Mouse (Mus musculus): ENCODE data around the gene Myod1.
A peak's percentile ranks its signal among the peaks of the same experiment; 100 is the strongest.

Gene Myod1

GRCm38 (mm10) chr7:46391701-46392100 is 15.4 kb downstream of the Myod1 start:
- DNase-seq (ENCODE audit: low read depth, low spot score), result no peak

- peak; percentile 86 for DNase-seq (ENCODE audit: low read depth, low spot score)
Measured at GRCm38 (mm10) chr7:46393116-46393515, 16.8 kb downstream of the Myod1 start.

DNA sequence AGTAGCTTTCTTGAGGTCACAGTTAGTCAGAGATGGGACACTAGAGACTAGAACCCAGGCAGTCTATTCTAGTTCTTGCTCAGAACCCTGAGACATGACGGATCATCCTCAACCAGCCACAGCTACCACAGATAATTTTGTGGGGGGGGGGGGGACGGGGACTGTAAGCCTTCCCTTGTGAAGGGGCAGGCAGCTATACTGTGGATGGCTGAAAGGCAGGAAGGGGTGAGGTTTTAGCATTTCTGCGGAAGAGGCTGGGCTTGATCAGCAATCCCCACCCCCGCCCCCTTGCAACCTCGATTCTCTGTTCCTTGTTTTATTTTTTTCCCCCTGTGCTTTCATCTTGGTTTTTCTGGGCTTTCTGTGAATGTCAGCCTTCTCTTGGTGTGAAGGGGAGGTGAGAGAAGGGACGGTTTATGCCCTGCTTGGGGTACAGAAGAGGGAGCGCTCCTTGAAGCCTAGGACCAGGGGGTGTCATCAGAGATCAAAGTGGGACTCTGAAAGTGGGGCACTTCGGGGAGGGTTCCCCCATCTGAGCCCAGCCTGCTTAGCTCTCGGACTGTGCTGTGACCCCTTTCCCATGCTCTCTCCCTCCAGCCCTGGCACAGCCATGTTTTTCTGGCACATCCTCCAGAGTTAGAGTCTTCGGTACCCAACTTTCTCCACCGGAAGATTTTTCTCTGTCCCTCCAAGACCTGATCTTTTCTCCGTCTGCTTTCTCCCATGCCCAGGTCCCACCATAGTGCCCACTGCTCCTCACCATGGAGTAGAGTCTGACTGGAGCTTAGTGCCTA is 17.6 kb downstream of the Myod1 start:
- DNase-seq (ENCODE audit: low read depth, low spot score), result no peak

- no peak for DNase-seq (ENCODE audit: low read depth, low spot score)
Measured at GRCm38 (mm10) chr7:46394933-46395332, 18.7 kb downstream of the Myod1 start.

GRCm38 (mm10) chr7:46395571-46395970 is 19.3 kb downstream of the Myod1 start:
- no peak for DNase-seq (ENCODE audit: low read depth, low spot score)

- peak; percentile 78 for DNase-seq (ENCODE audit: low read depth, low spot score)
Measured at GRCm38 (mm10) chr7:46396231-46396927, 20.1 kb downstream of the Myod1 start, which contains the start of gene Kcnc1. Gene Kcnc1 (plus strand): TSS chr7:46396497.

- DNase-seq (ENCODE audit: low read depth, low spot score), result peak; percentile 51
Measured at GRCm38 (mm10) chr7:46396928-46397731, 20.9 kb downstream of the Myod1 start.

GRCm38 (mm10) chr7:46397732-46398333 is 21.6 kb downstream of the Myod1 start:
- no peak for DNase-seq (ENCODE audit: low read depth, low spot score)

DNA sequence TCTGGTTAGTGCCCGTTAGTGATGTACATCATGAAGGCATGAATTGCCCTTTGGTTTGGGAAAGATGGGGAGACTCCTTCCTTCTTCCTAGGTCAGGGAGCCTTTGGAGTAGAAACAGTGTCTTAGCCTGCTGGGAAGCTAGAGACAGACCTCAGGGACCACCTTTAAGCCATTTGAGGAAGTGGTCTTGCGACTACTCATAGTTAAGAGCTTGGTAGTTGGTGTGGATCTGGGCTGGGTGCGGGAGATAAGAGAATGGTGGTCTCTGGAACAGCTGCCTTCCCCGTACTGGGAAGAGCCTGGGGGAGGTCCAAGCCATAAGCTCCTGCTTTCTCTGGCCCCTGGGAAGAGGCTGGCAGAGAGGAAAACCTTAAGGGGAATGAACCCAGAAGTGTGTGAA is 22.3 kb downstream of the Myod1 start:
- DNase-seq (ENCODE audit: low read depth, low spot score), result no peak

DNA sequence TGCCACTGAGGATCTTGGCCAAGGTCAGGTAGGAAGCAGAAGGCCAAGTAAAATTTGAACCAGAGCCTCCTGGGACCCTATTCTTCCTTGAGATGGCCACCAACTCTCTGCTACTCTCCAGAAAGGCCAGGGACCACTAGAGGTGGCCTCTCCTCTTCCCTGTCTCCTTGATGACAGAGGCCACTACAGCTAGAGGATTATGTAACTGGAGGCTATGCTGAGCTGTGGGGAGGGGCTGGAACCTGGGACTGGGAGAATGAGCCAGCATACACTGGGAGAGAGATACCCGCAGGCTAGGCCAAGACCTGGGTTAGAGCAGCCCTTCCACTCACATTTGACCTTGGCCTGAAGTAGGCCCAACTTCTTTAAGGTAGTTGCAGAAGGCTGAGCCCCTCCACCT is 23.4 kb downstream of the Myod1 start:
- no peak for DNase-seq (ENCODE audit: low read depth, low spot score)

DNA sequence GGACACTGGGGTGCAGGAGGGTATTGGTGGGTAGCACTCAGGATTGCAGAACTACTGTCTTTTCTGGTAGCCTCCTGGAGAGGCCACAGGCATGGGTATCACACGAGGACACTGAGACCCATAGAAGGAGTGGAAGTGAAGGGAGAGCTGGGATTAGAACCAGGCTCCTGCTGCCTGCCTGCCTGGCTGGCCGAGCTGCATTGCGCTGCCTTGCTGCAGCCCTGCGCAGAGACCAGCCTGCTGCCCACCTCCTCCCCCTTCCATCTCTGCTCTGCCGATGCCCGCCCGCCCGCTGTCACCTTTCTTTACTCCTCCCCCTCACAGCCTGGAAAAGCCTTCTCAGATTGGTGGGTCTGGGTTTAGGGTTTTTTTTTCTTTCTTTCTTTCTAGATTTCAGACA is 24.1 kb downstream of the Myod1 start:
- no peak for DNase-seq (ENCODE audit: low read depth, low spot score)

- no peak for DNase-seq (ENCODE audit: low read depth, low spot score)
Measured at GRCm38 (mm10) chr7:46401371-46402180, 25.3 kb downstream of the Myod1 start.

DNA sequence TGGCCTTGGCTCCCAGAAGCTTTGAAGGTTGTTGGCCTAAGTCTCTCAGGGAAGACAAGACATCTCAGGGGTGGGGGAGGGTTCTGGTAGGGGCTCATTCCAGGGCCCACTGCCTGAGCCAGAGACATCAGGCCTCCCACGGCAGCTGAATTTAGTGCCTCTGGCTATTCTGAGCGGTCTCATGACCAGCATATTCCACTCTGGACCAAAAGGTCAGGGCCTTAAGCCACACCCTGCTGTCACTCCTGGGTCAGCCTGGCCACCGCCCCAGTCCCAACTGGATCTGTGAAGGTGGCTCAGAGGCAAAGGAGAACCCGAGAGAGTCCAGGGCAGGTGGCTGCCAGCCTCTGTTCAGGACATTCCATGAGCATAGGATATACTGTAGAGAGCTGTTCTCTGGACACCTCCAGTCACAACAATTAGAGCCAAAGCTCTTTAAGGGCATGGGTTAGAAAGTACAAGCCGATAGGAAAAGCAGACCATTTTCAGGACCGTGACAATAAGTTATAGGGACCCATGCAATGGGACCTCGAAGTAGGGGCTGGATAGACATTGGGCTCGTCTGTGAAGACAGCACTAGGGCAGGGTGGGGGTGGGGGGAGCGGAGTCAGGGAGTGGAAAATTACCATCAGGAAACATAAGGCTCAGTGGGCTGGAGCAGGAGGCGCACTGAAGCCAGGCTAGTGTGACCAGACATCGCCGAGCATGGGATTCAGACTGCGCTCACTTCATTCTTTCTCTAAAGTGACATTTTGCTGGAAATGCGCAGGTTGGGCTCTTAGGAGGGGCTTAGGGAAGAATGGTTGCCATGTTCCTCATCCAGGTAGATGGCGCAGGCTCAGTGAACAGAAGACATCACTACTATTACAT is 27.6 kb downstream of the Myod1 start:
- DNase-seq (ENCODE audit: low read depth, low spot score), result no peak

- DNase-seq (ENCODE audit: low read depth, low spot score), result no peak
Measured at GRCm38 (mm10) chr7:46404756-46405155, 28.5 kb downstream of the Myod1 start.

GRCm38 (mm10) chr7:46408606-46409005 is 32.3 kb downstream of the Myod1 start:
- no peak for DNase-seq (ENCODE audit: low read depth, low spot score)

DNA sequence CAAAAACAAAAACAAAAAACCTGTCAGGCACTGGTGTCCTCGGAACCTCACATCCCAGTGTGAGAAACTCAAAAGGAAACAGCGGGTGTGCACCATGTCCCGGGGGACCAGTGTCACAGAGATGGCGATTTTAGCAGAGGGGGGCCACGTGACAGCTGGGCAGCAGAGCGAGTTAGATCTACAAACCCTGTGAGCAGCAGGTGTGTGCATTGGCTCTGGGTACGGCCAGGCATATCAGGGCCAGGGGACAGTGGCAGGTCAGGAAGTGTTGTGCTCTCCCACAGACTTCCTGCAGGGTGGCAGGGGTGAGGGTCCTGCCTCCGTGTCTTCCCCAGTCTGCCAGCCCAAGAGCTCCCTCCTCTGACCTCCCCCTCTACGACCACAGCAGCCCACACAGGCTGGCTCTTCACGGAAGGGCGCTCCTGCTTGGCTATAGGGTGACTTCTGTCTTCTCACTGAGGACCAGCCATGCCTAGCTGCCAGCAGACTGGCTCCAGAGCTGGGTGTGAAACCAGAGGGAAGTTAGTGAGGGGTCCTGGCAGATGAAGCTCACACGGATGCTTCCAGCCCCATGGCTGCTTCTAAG is 33.0 kb downstream of the Myod1 start:
- no peak for DNase-seq (ENCODE audit: low read depth, low spot score)

DNA sequence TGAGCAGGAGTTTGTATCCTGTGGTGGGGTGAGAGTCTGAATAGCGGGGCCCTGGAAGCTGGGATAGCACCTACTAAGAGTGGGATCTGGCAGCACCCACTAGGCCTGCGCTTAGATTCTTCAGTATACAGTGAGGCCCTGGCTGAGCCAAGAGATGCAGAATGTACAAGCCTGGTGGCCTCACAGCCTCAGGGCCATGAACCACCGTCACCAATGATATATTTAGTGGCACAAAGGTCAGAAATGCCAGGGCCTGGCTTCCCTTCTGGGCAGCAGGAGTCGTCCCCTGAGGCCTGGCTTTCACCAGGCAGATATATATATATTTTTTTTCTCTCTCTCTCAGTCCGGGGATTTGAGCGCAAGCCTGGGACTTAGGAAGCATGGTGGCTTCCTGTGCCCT is 34.5 kb downstream of the Myod1 start:
- DNase-seq (ENCODE audit: low read depth, low spot score), result no peak

DNA sequence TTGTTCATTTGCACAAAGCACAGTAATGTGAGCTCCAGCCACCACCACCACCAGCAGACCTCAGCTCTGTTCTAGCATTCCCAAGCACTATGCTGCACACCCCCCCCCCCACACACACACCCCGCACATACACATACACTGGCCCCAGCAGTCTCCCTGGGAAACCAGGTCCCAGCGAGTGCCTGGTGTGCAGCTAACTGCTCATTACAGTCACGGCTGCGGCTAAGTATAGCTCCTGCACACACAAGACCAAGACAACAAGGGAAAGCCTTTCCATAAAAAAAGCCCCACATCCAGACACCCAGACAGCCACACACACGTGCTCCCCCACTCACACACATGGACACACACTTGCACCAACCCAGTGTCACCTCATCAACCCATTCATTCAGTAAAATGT is 36.5 kb downstream of the Myod1 start:
- no peak for DNase-seq (ENCODE audit: low read depth, low spot score)

GRCm38 (mm10) chr7:46413959-46414725 is 37.9 kb downstream of the Myod1 start:
- DNase-seq (ENCODE audit: low read depth, low spot score), result no peak
